Mouse (Mus musculus) forebrain, embryonic 16.5 days (tissue): ENCODE results near the gene Gm21983. TPM values are rescaled to one million over a fixed set of nuclear protein-coding genes. Genes with fewer than 3 reads are reported as not detected.

ENCODE experiments used
- ATAC-seq: fragments of 200-750 bp; cut with Nextera tagmentation; 2 replicates; pipeline ENCODE4 v1.8.0; 2017; ENCODE audit warnings: mild to moderate bottlenecking, moderate library complexity
- H3K27ac ChIP-seq: fragments of 300-500 bp; sonication (generic); 2 replicates; pipeline ENCODE4 v1.5.1; 2014; ENCODE audit warnings: low read length, control low read depth
- H3K27me3 ChIP-seq: fragments of 300-500 bp; sonication (generic); replicated peaks from 2 replicates; pipeline ENCODE4 v1.6.1; 2014; ENCODE audit warnings: low read length; ENCODE audit not compliant: control insufficient read depth, insufficient read depth
- H3K36me3 ChIP-seq: fragments of 300-500 bp; sonication (generic); 2 replicates; pipeline ENCODE4 v1.6.1; 2014; ENCODE audit not compliant: control insufficient read depth, insufficient read depth
- H3K4me1 ChIP-seq: fragments of 300-500 bp; sonication (generic); replicated peaks from 2 replicates; pipeline ENCODE4 v1.6.1; 2014; ENCODE audit warnings: low read length; ENCODE audit not compliant: control insufficient read depth, insufficient read depth
- H3K4me2 ChIP-seq: fragments of 300-500 bp; sonication (generic); 2 replicates; pipeline ENCODE4 v1.6.1; 2014; ENCODE audit warnings: mild to moderate bottlenecking, low read length, control low read depth
- H3K4me3 ChIP-seq: fragments of 300-500 bp; sonication (generic); replicated peaks from 2 replicates; pipeline ENCODE4 v1.5.1; 2014; ENCODE audit warnings: mild to moderate bottlenecking, low read length, control low read depth
- H3K9ac ChIP-seq: fragments of 300-500 bp; sonication (generic); replicated peaks from 2 replicates; pipeline ENCODE4 v1.6.1; 2014; ENCODE audit warnings: low read depth, low read length, control low read depth
- H3K9me3 ChIP-seq: fragments of 300-500 bp; sonication (generic); 2 replicates; pipeline ENCODE4 v1.6.1; 2016; ENCODE audit warnings: low read length; ENCODE audit not compliant: control insufficient read depth
- WGBS: fragments of 180-500 bp; shearing (Covaris S2); extraction: QIAGEN DNeasy Blood & Tissue Kit; methylation state at CpG from one replicate; pipeline ENCODE4 v1.1.7; 2014; 5-methylcytosine and 5-hydroxymethylcytosine counted together
- microRNA counts: library from miRNA; unstranded; fragments of <30 nt; microRNA quantifications from one replicate; lab custom pipeline; 2016
- microRNA-seq: library from miRNA; unstranded; fragments of <30 nt; microRNA quantifications from one replicate; pipeline ENCODE4, GENCODE M21; 2017
- polyA plus RNA-seq: library from polyadenylated mRNA; unstranded; fragments of >200 nt; fragmentation: Nextera tagmentation; extraction: Ambion mirVana; gene quantifications from 2 replicates; pipeline ENCODE4 v1.2.1, GENCODE M21; 2015

The Gm21983 gene
- polyA plus RNA-seq, 1 experiment from 2014 or later, result not detected

GRCm38 (mm10) chr7:27128162-27128561 lies 52.7 kb downstream of the Gm21983 start:
- H3K36me3 ChIP-seq, result no peaks in the 10 kb centered on the region
- H3K4me1 ChIP-seq, result no peaks in the 10 kb centered on the region
- H3K4me3 ChIP-seq, result no peak overlapping the region
- no peak overlapping the region for H3K4me2 ChIP-seq
- no peaks in the 10 kb centered on the region for H3K27me3 ChIP-seq
- no peak overlapping the region for H3K27ac ChIP-seq
- ATAC-seq, result no peak
- 50% methylated on average over 3 of the region's 3 CpGs for WGBS
- H3K9me3 ChIP-seq, result no peaks in the 10 kb centered on the region
- H3K9ac ChIP-seq, result no peak overlapping the region

GRCm38 (mm10) chr7:27124969-27125368 lies 55.9 kb downstream of the Gm21983 start:
- H3K4me3 ChIP-seq, result no peak overlapping the region
- H3K9me3 ChIP-seq, result no peaks in the 10 kb centered on the region
- no peaks in the 10 kb centered on the region for H3K4me1 ChIP-seq
- ATAC-seq, result no peak
- no peaks in the 10 kb centered on the region for H3K36me3 ChIP-seq
- no peak overlapping the region for H3K4me2 ChIP-seq
- no peak overlapping the region for H3K9ac ChIP-seq
- no peak overlapping the region for H3K27ac ChIP-seq
- H3K27me3 ChIP-seq, result no peaks in the 10 kb centered on the region
- 81% methylated on average over 4 of the region's 4 CpGs for WGBS

- no peak overlapping the region for H3K4me2 ChIP-seq
- no peaks in the 10 kb centered on the region for H3K36me3 ChIP-seq
- no peak for ATAC-seq
- H3K4me3 ChIP-seq, result no peak overlapping the region
- H3K9ac ChIP-seq, result no peak overlapping the region
- no peaks in the 10 kb centered on the region for H3K9me3 ChIP-seq
- no peaks in the 10 kb centered on the region for H3K4me1 ChIP-seq
- H3K27me3 ChIP-seq, result no peaks in the 10 kb centered on the region; the same call in 1 of the 2 replicates
- no peak overlapping the region for H3K27ac ChIP-seq
- WGBS, result 77% methylated on average over 5 of the region's 5 CpGs
These were observed 56.5 kb downstream of the Gm21983 start for GRCm38 (mm10) chr7:27124305-27124832.

GRCm38 (mm10) chr7:27119676-27120075 lies 61.2 kb downstream of the Gm21983 start, which contains the start of gene Cyp2f2:
TSS of gene Cyp2f2 (plus strand) at chr7:27119909.
- H3K9me3 ChIP-seq, result no peaks in the 10 kb centered on the region
- no peaks in the 10 kb centered on the region for H3K4me1 ChIP-seq
- no peaks in the 10 kb centered on the region; the same call in 1 of the 2 replicates for H3K27me3 ChIP-seq
- H3K4me2 ChIP-seq, result no peak within 1 kb of the TSS
- no peak for ATAC-seq
- H3K4me3 ChIP-seq, result no peak within 1 kb of the TSS
- H3K27ac ChIP-seq, result no peak within 1 kb of the TSS
- H3K9ac ChIP-seq, result no peak within 1 kb of the TSS
- no peaks in the 10 kb centered on the region for H3K36me3 ChIP-seq

MicroRNAs within 50 kb of the gene (microRNA counts, 519-probe panel; counts per million panel counts)
- microRNA mmu-miR-1191 (lab: Ali Mortazavi, UCI), result 681 counts per million, percentile 2 among the panel's probes with 10 or more counts

Small RNAs within 50 kb of the gene (microRNA-seq; reads per million reads assigned to microRNA genes)
- gene Mir1191 (3.1 reads per million, percentile 12 among the genes with 10 or more reads in this experiment), gene Mir3101 (1.0 reads per million)

Other genes with a start within 250 kb of the Gm21983 start
- not detected in 2 replicates for gene Cyp2a22, start 241.7 kb downstream of the Gm21983 start, polyA plus RNA-seq
- gene Cyp2a12, start 152.0 kb downstream of the Gm21983 start, polyA plus RNA-seq, result not detected in 2 replicates
- 0.93 TPM in 1 of 2 replicates, not detected in the other for gene Cyp2f2, start 61.2 kb downstream of the Gm21983 start, polyA plus RNA-seq
- gene Cyp2t4, start 27.4 kb downstream of the Gm21983 start, polyA plus RNA-seq, result 0.33 TPM in 1 of 2 replicates, not detected in the other
- gene Egln2, start 14.3 kb downstream of the Gm21983 start, polyA plus RNA-seq, result 93.4 and 100 TPM in 2 replicates
- gene Rab4b, start 2.2 kb downstream of the Gm21983 start, polyA plus RNA-seq, result 80.8 and 88.3 TPM in 2 replicates
- 8.3 and 10.4 TPM in 2 replicates for gene Mia, start 71 bp upstream of the Gm21983 start, polyA plus RNA-seq
- 3.6 and 5.1 TPM in 2 replicates for gene BC024978, start 14.7 kb upstream of the Gm21983 start, polyA plus RNA-seq
- gene Snrpa, start 15.2 kb upstream of the Gm21983 start, polyA plus RNA-seq, result 227 and 232 TPM in 2 replicates
- 6.2 and 6.4 TPM in 2 replicates for gene Itpkc, start 47.6 kb upstream of the Gm21983 start, polyA plus RNA-seq
- gene Coq8b, start 51.9 kb upstream of the Gm21983 start, polyA plus RNA-seq, result 26.3 and 27.2 TPM in 2 replicates
- 42.2 and 43.3 TPM in 2 replicates for gene Numbl, start 77.3 kb upstream of the Gm21983 start, polyA plus RNA-seq
- 13.3 and 18.2 TPM in 2 replicates for gene Ltbp4, start 156.6 kb upstream of the Gm21983 start, polyA plus RNA-seq
- 88.1 and 95.5 TPM in 2 replicates for gene Shkbp1, start 174.9 kb upstream of the Gm21983 start, polyA plus RNA-seq
- gene Gm20479, start 176.3 kb upstream of the Gm21983 start, polyA plus RNA-seq, result not detected in 2 replicates